Mouse (Mus musculus) spleen, adult 2 months (tissue): Measurements from ENCODE around the gene Atxn1.

ENCODE experiments used
- CTCF ChIP-seq: fragments of 200-500 bp; IDR thresholded peaks from 2 replicates; pipeline ENCODE4 v1.5.1; 2011; ENCODE audit warnings: mild to moderate bottlenecking, inconsistent platforms; ENCODE audit not compliant: insufficient read depth, insufficient read length, insufficient replicate concordance; ENCODE audit errors: extremely low read depth
- POLR2A ChIP-seq: fragments of 200-500 bp; IDR thresholded peaks from 2 replicates; pipeline ENCODE4 v1.6.1; 2011; ENCODE audit warnings: low read depth, low read length, inconsistent platforms

DNA sequence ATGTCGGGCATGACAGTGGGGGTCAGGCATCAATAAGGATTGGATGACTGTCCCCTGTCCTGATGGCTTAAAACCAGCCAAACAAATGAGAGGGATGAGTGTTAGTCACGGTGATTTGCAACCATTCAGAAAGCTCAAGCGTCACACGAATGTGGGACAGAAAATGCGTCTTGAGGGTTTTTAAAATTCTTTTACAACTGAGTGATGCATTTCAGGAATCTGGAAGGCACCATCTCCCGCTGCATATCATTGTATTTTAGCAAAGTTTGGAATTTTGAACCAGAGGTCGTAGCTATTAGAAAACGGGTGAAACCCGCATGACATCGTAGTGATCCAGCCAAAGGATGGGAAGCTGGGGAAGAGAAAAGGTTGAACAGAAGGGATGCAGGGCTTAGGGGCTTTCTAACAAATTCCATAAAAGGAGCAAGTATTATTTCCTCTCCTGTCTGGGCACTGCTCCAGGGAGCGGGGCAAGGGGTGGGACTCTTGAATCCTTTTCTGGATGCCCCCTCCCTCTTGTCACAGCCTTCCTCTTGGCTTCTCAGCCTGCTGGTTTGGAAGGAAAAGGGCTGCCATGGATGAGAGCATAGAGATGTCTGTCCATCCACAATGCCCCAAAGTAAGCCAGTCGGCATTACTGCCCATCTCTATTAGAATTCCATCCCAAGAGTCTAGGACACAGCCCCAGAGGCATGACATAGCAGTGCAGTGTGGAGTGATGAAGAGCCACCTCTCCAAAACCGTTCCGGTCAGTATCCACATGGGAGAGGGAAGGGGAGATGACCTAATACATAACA is 84.9 kb downstream of the Atxn1 start:
- TF ChIP-seq CTCF (no peak), POLR2A (no peak)
